Mouse (Mus musculus): Measurements from ENCODE around the gene Adh5. TPM values are rescaled to one million over a fixed set of nuclear protein-coding genes. Genes with fewer than 3 reads are reported as not detected.
A peak's percentile ranks its signal among the peaks of the same experiment; 100 is the strongest.

The Adh5 gene
- 10 to 100 TPM; 54.9 to 58.3 TPM for total RNA-seq (2021)
- long read RNA-seq, experiment 1, transcript Adh5-201 (9 exons, 1,604 nt): major isoform, 25 of 33 reads
- long read RNA-seq, experiment 1, partial matches to known transcripts: 5 of 33 reads
- long read RNA-seq, experiment 1, other reads (novel, unspliced or antisense): 3 of 33 reads
- long read RNA-seq, experiment 2, transcript Adh5-201 (9 exons, 1,604 nt): major isoform, 15 of 21 reads
- long read RNA-seq, experiment 2, partial matches to known transcripts: 1 of 21 reads
- long read RNA-seq, experiment 2, other reads (novel, unspliced or antisense): 5 of 21 reads

GRCm38 (mm10) chr3:138442612-138443464, at the start of gene Adh5:
Adh5 (plus strand) TSS chr3:138443093.
- peak; percentile 88 to 90 for DNase-seq (ENCODE audit: extremely low spot score in 1 of 2, low spot score in 2 of 2)
- peak within 1 kb of the TSS; percentile 85 for H3K27ac ChIP-seq
- TF ChIP-seq CTCF (IDR thresholded peaks at IDR 0.05): no peak; the same call in none of the 2 replicates
- intact Hi-C loops (cut with DNase I): loop anchor here (1.0 to 5.0 kb wide), 3 partner anchors 46 to 764 kb away; partner anchors contain the start of genes H2afz, Metap1 and Stpg2
- H3K4me3 ChIP-seq: peak within 1 kb of the TSS; percentile 83

DNA sequence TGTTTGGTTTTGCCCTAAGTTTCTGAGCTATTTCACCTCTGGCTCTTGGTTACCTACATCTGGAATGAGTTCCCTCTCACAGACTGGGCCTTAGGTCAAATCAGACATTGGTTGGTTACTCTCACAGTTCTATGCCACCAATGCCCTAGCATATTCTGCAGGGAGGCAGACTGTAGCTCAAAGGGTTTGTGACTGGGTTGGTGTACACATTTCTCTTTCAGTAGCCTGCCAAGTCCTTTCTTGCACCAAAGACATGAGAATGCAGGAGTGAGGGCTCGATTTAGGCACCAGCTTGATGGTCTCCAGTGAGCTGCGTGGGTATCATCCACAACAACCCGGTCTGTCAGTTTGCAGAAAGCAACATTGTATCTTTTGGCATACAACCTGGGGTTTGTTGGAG, 38.0 kb upstream of the Adh5 start:
- Histone ChIP-seq H3K4me3 (no peak overlapping the region), H3K27ac (no peak overlapping the region)
- no peak for DNase-seq (ENCODE audit: extremely low spot score in 1 of 2, low spot score in 2 of 2)
- intact Hi-C loops (cut with DNase I): loop anchor here (1.0 to 2.0 kb wide), 2 partner anchors 182 to 207 kb away; no protein-coding TSS in a partner anchor
- no peak for TF ChIP-seq CTCF (IDR thresholded peaks at IDR 0.05)

- TF ChIP-seq CTCF (IDR thresholded peaks at IDR 0.05): peak; percentile 60
- Histone ChIP-seq H3K4me3 (no peak overlapping the region), H3K27ac (no peak overlapping the region)
- peak; percentile 32 to 50 for DNase-seq (ENCODE audit: extremely low spot score in 1 of 2, low spot score in 2 of 2)
- intact Hi-C loops (cut with DNase I): loop anchor here (1.0 to 2.0 kb wide), 2 partner anchors 183 to 207 kb away; no protein-coding TSS in a partner anchor
Observed at GRCm38 (mm10) chr3:138405341-138405740, 37.6 kb upstream of the Adh5 start.

DNA sequence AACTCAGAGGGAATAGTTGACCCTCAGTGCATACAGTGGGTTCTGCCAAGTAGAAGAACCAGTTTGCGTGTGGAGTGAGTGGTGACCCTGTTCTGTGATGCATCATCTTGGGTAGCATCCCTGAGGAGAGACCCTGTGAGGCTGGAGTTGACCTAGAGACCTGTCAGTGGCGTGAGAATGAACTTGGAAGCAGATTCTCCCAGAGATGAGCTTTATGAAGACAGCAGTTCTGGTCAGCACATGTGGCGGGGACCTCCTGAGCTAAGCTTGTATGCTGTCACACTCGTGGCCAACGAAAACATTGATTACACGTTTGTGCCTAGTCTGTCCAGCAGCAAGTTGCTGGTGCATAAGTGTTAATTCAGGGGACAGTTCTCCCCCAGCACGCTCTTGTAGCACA, 37.1 kb upstream of the Adh5 start:
- Histone ChIP-seq H3K4me3 (no peak overlapping the region), H3K27ac (no peak overlapping the region)
- intact Hi-C loops (cut with DNase I): loop anchor here (1.0 to 2.0 kb wide), 2 partner anchors 183 to 208 kb away; no protein-coding TSS in a partner anchor
- no peak for DNase-seq (ENCODE audit: extremely low spot score in 1 of 2, low spot score in 2 of 2)
- no peak for TF ChIP-seq CTCF (IDR thresholded peaks at IDR 0.05)

- DNase-seq (ENCODE audit: extremely low spot score in 1 of 2, low spot score in 2 of 2): no peak
- TF ChIP-seq CTCF (IDR thresholded peaks at IDR 0.05): no peak
Observed at GRCm38 (mm10) chr3:138407920-138408319, 35.0 kb upstream of the Adh5 start.

GRCm38 (mm10) chr3:138409585-138409984, 33.3 kb upstream of the Adh5 start:
- Histone ChIP-seq H3K27ac (no peak overlapping the region), H3K4me3 (no peak overlapping the region)
- intact Hi-C loops (cut with DNase I): no loop called here
- DNase-seq (ENCODE audit: extremely low spot score in 1 of 2, low spot score in 2 of 2): no peak
- TF ChIP-seq CTCF (IDR thresholded peaks at IDR 0.05): no peak

More at GRCm38 (mm10) chr3:138407920-138408319, 35.0 kb upstream of the Adh5 start:
- intact Hi-C loops (cut with DNase I): no loop called here
- no peak overlapping the region for H3K27ac ChIP-seq
- H3K4me3 ChIP-seq: no peak overlapping the region

DNA sequence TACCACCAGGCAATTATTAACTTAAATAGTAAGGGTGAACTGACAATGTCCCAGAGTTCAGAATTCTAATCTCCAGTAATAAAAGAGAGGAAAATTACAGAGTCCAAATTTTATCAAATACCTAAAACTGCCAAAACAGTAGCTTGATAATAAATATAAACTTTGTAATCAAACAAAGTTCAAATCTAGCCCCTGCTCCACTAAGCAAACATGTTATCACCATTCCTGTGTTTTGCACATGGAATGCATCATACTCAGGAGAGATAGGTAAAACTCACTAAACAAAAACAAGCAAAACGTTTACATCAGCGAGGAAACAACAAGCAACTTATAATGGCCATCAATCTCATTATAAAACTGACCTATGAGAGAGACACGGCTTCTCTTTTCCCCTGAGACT, 32.7 kb upstream of the Adh5 start:
- Histone ChIP-seq H3K4me3 (no peak overlapping the region), H3K27ac (no peak overlapping the region)
- intact Hi-C loops (cut with DNase I): no loop called here
- no peak for DNase-seq (ENCODE audit: extremely low spot score in 1 of 2, low spot score in 2 of 2)
- TF ChIP-seq CTCF (IDR thresholded peaks at IDR 0.05): no peak

DNA sequence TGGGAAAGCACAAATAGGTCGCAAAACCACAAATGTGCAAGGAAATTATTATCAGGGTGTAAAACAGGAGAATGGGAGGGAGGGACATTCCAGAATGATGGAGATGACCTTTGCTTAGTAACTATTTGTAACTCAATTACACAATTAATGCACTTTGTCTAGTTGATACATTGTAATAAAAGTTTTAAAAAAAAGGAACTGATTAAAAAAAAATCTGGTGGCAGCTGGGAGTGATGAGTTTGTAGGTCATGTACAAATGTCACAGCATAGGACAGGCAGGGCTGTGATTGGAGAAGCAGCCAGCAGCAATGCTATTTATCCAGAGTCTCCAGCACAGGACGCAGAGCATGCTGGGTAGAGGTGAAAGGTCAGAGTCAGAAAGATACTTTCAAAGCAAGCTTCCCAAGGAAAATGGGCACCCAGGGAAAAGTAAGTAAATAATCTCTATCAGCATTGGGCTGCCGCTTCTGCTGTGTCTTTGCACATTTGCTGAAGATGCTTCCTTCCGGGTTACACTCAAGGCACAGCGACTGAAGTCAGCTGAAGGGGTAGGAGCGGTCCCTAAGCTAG, 27.7 kb upstream of the Adh5 start, which contains the start of gene Adh4:
Gene Adh4, plus strand, starts transcription at position 346 of the 570 bp plus-strand sequence.
- intact Hi-C loops (cut with DNase I): no loop called here
- Histone ChIP-seq H3K4me3 (no peak within 1 kb of the TSS), H3K27ac (no peak within 1 kb of the TSS)
- no peak for TF ChIP-seq CTCF (IDR thresholded peaks at IDR 0.05)
- no peak for DNase-seq (ENCODE audit: extremely low spot score in 1 of 2, low spot score in 2 of 2)

GRCm38 (mm10) chr3:138419369-138419768, 23.5 kb upstream of the Adh5 start:
- DNase-seq (ENCODE audit: extremely low spot score in 1 of 2, low spot score in 2 of 2): no peak
- Histone ChIP-seq H3K27ac (no peak overlapping the region), H3K4me3 (no peak overlapping the region)
- intact Hi-C loops (cut with DNase I): no loop called here
- no peak for TF ChIP-seq CTCF (IDR thresholded peaks at IDR 0.05)

GRCm38 (mm10) chr3:138420385-138420784, 22.5 kb upstream of the Adh5 start:
- TF ChIP-seq CTCF (IDR thresholded peaks at IDR 0.05): no peak
- Histone ChIP-seq H3K27ac (no peak overlapping the region), H3K4me3 (no peak overlapping the region)
- intact Hi-C loops (cut with DNase I): no loop called here
- no peak for DNase-seq (ENCODE audit: extremely low spot score in 1 of 2, low spot score in 2 of 2)

GRCm38 (mm10) chr3:138423664-138424063, 19.2 kb upstream of the Adh5 start:
- intact Hi-C loops (cut with DNase I): no loop called here
- Histone ChIP-seq H3K4me3 (no peak overlapping the region), H3K27ac (no peak overlapping the region)
- no peak for TF ChIP-seq CTCF (IDR thresholded peaks at IDR 0.05)
- DNase-seq (ENCODE audit: extremely low spot score in 1 of 2, low spot score in 2 of 2): no peak

DNA sequence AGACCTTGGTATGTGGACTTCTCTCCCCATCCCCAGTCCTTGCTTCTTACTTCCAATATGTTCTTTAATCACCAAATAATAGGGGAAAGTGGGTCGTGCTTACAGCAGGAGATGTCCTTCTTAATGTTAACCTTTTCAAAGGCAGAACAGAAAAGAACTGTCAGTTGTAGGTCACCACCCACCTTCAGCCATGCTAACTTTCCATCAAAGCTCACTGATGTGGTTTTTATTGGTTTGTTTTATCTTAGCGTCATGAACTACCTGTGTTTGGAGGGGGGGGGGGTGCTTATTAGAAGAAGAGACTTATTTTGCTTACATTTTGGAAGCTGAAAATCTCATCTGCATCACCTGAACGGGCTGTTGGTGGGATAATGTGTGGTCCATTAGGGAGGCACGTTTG, 18.6 kb upstream of the Adh5 start:
- Histone ChIP-seq H3K27ac (no peak overlapping the region), H3K4me3 (no peak overlapping the region)
- DNase-seq (ENCODE audit: extremely low spot score in 1 of 2, low spot score in 2 of 2): no peak
- no peak for TF ChIP-seq CTCF (IDR thresholded peaks at IDR 0.05)
- intact Hi-C loops (cut with DNase I): no loop called here

Measured in left cerebral cortex, adult 2 months (tissue).